Mouse (Mus musculus) cerebral cortex, adult 2 months (tissue): ENCODE measurements around the gene Mbip.

Experiments used
- WGBS: fragments of 180-500 bp; shearing (Covaris S2); methylation state at CpG from one replicate; pipeline ENCODE4 v1.1.7; 2018; 5-methylcytosine and 5-hydroxymethylcytosine counted together

Gene Mbip

GRCm38 (mm10) chr12:56345367-56346089 is at the start of gene Mbip:
Mbip (minus strand) TSS chr12:56345894.
- WGBS = 1% methylated on average over 37 of the region's 37 CpGs

GRCm38 (mm10) chr12:56387647-56388205 is 42.0 kb upstream of the Mbip start:
- WGBS = 47% methylated on average over 7 of the region's 7 CpGs

- 53% methylated on average over 6 of the region's 6 CpGs for WGBS
Measured at GRCm38 (mm10) chr12:56386955-56387646, 41.4 kb upstream of the Mbip start.

- 2% methylated on average over 5 of the region's 5 CpGs for WGBS
Measured at GRCm38 (mm10) chr12:56344771-56345314, 851 bp downstream of the Mbip start.

GRCm38 (mm10) chr12:56339295-56340056 is 6.2 kb downstream of the Mbip start:
- 80% methylated on average over 8 of the region's 8 CpGs for WGBS

GRCm38 (mm10) chr12:56333461-56333860 is 12.2 kb downstream of the Mbip start:
- WGBS = 68% methylated on average over 2 of the region's 2 CpGs

- 86% methylated on average over 3 of the region's 3 CpGs for WGBS
Measured at GRCm38 (mm10) chr12:56332475-56332874, 13.2 kb downstream of the Mbip start.

- WGBS = 87% methylated on average over 6 of the region's 6 CpGs
Measured at GRCm38 (mm10) chr12:56327448-56327998, 18.2 kb downstream of the Mbip start.

GRCm38 (mm10) chr12:56325851-56326250 is 19.8 kb downstream of the Mbip start:
- WGBS = 78% methylated on average over 1 of the region's 1 CpGs

GRCm38 (mm10) chr12:56318941-56319340 is 26.8 kb downstream of the Mbip start:
- 63% methylated on average over 4 of the region's 4 CpGs for WGBS

GRCm38 (mm10) chr12:56318059-56318458 is 27.6 kb downstream of the Mbip start:
- 87% methylated on average over 8 of the region's 8 CpGs for WGBS

GRCm38 (mm10) chr12:56305758-56306157 is 39.9 kb downstream of the Mbip start:
- WGBS = 64% methylated on average over 6 of the region's 6 CpGs

- 68% methylated on average over 4 of the region's 4 CpGs for WGBS
Measured at GRCm38 (mm10) chr12:56302321-56303017, 43.2 kb downstream of the Mbip start.

GRCm38 (mm10) chr12:56301487-56302293 is 44.0 kb downstream of the Mbip start:
- WGBS = 8% methylated on average over 27 of the region's 27 CpGs

- WGBS = 88% methylated on average over 3 of the region's 3 CpGs
Measured at GRCm38 (mm10) chr12:56299610-56300009, 46.1 kb downstream of the Mbip start.

GRCm38 (mm10) chr12:56298919-56299318 is 46.8 kb downstream of the Mbip start:
- 71% methylated on average over 1 of the region's 1 CpGs for WGBS

- 56% methylated on average over 21 of the region's 21 CpGs for WGBS
Measured at GRCm38 (mm10) chr12:56297921-56298830, 47.5 kb downstream of the Mbip start.

GRCm38 (mm10) chr12:56297099-56297498 is 48.6 kb downstream of the Mbip start:
- 93% methylated on average over 5 of the region's 5 CpGs for WGBS

GRCm38 (mm10) chr12:56296524-56296923 is 49.2 kb downstream of the Mbip start:
- 78% methylated on average over 6 of the region's 6 CpGs for WGBS
